Mouse (Mus musculus): ENCODE measurements around the gene Zfp384.

Gene Zfp384

GRCm38 (mm10) chr6:125009129-125009180, at the start of gene Zfp384:
TSS of gene Zfp384 (plus strand) at chr6:125009145.
- no peak for DNase-seq (ENCODE audit: low spot score)

DNA sequence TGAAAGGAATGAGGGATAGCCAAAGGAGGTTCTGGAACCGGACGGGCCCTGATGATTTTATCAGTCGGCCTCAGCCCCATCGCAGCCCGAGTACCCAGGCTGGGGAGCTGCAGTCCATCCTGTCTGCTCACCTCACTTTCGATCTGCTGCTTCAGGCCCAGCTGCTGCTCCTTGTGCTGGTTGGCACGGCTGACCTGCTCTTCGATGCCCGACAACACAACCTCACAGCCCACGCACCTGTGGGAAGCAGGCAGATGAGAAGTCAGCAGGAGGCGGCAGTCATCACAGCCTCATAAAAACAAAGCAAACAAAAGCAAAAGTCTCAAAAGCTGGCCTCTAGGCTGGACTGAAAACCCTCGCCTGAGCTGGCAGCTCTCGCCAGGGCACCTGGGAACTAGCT, 49.0 kb upstream of the Zfp384 start:
- no peak for DNase-seq (ENCODE audit: low spot score)

- DNase-seq (ENCODE audit: low spot score), result no peak
Measured at GRCm38 (mm10) chr6:124961021-124961420, 47.9 kb upstream of the Zfp384 start.

- DNase-seq (ENCODE audit: low spot score), result peak; percentile 8
Measured at GRCm38 (mm10) chr6:124964638-124965037, 44.3 kb upstream of the Zfp384 start.

- peak; percentile 89 for DNase-seq (ENCODE audit: low spot score)
Measured at GRCm38 (mm10) chr6:124965088-124965719, 43.7 kb upstream of the Zfp384 start, which contains the start of gene Cops7a. TSS of gene Cops7a (minus strand) at chr6:124965538.

GRCm38 (mm10) chr6:124965747-124966146, 43.2 kb upstream of the Zfp384 start:
- DNase-seq (ENCODE audit: low spot score), result peak; percentile 30

- peak; percentile 30 for DNase-seq (ENCODE audit: low spot score)
Measured at GRCm38 (mm10) chr6:124966466-124967118, 42.4 kb upstream of the Zfp384 start.

DNA sequence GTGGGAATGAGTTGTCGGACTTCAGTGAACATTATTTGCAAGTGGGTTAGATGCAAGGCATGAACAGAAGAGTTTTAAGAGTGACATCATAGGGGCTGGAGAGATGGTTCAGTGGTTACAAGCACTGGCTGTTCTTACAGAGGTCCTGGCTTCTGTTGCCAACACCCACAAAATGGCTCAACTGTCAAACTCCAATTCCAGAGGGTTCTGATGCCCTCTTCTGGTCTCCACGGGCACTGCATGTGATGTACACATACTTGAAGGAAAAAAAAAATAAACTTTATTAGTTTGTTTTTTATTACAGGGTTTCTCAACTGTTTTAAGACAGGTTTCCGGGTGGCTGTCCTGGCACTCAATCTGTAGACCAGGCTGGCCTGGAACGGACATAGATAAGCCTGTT, 41.2 kb upstream of the Zfp384 start:
- DNase-seq (ENCODE audit: low spot score), result peak; percentile 44

DNA sequence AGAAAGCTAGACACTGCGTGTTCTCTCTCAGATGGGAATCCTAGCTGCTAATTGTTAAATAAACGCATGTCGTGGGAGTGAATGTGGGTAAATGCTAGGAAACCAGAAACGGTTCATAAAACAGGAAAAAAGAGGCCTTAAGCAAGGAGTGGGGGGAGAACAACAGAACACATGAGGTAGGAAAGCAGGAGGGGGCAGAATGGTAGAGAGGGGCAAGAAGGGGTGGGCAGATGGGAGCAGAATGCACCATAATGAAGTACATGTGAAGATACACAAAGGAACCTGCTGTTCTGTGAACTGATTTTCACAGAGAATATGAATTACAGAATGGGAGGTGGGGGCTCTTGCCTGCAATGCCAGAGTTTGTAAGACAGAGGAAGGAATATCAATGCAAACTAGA, 16.7 kb upstream of the Zfp384 start:
- DNase-seq (ENCODE audit: low spot score), result no peak

- no peak for DNase-seq (ENCODE audit: low spot score)
Measured at GRCm38 (mm10) chr6:124993365-124993764, 15.6 kb upstream of the Zfp384 start.

DNA sequence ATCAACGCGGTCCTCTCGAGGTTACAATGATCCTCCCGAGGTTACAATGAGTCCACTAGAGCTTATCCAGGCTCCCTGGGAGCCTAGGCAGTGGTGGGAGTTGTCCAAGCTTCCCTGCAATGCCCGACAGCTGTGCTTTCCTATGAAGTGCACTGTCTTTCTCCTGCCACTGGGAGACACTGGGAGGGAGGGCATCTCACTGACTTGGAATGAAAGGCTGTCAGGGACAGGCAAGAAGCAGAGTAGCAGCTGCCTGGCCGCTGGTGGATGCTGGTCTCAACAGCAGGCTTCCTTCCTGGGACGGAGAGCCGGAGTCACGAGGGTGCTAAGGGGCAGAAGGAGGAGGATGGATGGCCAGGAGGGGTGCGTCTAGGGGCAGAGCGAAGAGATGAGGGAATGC, 15.1 kb upstream of the Zfp384 start:
- no peak for DNase-seq (ENCODE audit: low spot score)

GRCm38 (mm10) chr6:124995246-124995645, 13.7 kb upstream of the Zfp384 start:
- no peak for DNase-seq (ENCODE audit: low spot score)

- DNase-seq (ENCODE audit: low spot score), result no peak
Measured at GRCm38 (mm10) chr6:124995831-124996403, 13.0 kb upstream of the Zfp384 start.

DNA sequence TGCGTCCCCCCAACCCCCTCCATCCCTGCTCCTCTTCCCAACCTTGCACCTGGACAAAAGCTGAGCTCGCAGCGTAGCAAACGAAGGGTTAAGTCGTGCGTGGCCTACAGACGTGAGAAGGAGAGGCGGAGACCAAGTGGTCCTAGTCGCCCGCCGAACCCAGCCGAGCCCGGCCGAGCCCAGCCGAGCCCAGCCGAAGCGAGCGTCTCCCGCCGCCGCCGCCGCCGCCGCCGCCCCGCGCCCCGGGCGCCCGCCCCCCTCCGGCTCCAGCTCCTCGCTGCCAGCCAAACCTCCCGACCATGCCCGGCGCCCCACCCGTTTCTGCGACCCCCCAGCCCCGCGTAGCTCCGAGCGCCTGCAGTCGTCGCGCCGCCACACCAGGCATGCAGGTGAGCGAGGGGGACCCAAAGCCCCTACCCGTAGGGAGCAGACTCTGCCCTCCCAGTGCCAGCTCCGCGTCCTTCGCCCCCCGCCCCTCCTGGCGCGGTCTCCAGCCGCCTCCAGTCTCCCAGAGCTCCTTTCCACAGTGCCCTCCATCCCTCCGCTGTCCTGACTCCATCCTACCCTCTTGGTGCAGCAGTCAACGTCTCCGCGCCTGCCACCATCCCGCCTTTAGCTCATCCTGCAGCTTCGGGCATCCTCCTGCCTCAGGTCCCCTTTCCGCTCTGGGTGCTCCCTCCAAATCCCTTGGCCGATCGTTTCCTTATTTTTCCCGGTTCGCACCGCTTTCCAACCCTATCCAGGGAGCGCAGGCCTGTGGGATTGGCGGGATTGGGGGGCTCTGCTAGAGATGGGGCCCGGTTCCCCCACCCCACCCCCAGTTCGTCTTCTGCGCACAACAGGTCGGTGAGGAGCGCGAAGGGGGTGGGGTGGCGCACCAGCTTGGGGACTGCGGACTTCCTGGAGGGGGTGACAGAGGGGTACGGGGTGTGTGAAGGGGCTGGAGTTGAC, 12.1 kb upstream of the Zfp384 start, which contains the start of gene Pianp:
TSS of gene Pianp (plus strand) at position 144 of the 951 bp plus-strand sequence.
- no peak for DNase-seq (ENCODE audit: low spot score)

- DNase-seq (ENCODE audit: low spot score), result no peak
Measured at GRCm38 (mm10) chr6:124998066-124998465, 10.9 kb upstream of the Zfp384 start.

DNA sequence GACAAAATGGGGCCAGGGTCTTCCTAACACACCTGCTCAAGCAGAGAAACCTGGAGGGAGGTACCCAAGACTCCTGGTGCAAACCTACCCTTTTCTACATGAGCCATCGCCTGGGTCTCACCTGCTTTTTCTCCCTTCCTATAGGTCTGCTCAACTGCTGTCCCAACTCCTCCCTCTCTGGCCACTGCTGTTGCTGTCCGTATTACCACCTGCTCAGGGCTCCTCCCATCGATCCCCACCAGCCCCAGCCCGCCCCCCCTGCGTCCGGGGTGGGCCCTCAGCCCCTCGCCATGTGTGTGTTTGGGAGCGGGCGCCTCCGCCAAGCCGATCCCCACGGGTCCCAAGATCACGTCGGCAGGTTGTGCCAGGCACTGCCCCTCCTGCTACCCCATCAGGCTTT, 9.9 kb upstream of the Zfp384 start:
- DNase-seq (ENCODE audit: low spot score), result no peak

GRCm38 (mm10) chr6:124999546-124999945, 9.4 kb upstream of the Zfp384 start:
- no peak for DNase-seq (ENCODE audit: low spot score)

DNA sequence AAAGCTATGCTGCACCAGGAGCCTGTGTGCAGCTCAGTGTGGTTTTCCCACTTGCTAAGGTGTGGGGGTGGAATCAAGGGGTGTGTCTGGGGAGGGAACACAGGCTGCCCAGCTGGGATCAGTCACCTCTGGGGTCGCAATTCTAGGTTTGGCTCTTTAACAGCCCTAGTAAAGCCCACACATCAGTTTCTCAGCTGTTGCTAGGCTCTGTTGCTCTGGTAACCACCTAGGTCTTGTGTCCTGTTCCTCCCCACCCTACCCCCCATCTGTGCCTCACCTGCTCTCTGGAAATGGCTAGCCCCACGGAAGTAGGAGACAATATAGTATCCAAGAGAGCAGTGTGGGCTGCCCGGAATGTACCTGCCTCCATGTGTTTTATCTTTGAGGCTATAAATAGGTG, 5.2 kb upstream of the Zfp384 start:
- DNase-seq (ENCODE audit: low spot score), result no peak

- no peak for DNase-seq (ENCODE audit: low spot score)
Measured at GRCm38 (mm10) chr6:125005086-125005485, 3.9 kb upstream of the Zfp384 start.

DNA sequence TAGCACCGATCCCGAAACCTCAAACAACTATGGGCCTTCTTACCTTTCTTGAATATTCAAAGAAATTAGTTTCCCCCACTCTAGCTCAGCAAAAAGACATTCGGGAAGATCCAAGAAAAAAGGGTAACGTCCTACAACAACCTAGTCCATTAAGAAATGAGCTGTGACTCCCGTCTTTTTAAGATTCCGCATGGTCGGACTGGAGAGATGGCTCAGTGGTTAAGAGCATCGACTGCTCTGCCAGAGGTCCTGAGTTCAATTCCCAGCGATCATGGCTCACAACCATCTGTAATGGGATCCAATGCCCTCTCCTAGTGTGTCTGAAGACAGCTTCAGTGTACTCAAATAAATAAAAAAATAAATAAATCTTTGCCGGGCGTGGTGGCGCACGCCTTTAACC, 885 bp upstream of the Zfp384 start:
- no peak for DNase-seq (ENCODE audit: low spot score)

DNA sequence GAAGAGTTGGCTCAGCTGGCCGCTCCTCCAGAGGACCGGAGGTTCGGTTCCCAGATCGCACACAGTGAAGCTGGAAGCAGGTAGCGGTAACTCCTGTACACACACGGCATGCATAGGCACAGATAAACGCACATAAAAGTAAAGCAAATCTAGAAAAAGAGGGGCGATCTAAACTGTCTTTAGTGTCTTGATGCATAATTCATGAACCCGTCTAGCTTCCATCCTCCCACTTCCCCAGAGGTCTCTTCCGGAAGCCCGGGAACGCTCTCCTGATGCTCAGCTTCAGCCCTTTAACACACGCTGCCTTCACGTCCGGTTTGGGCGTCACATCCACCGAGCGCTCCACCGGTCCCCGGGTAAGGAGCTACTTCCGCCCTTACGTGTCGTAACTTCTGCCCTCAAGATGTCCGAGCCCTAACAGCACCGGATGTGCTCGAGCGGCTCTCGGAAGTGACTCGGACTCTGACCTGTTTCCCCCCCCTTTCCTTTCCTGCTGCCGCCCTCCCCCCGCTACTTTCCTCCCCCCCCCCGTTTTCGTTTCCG, 288 bp upstream of the Zfp384 start:
- peak; percentile 95 for DNase-seq (ENCODE audit: low spot score)

GRCm38 (mm10) chr6:125009181-125010073, 482 bp downstream of the Zfp384 start:
- DNase-seq (ENCODE audit: low spot score), result peak; percentile 36

All from c-Kit-positive CD71-positive TER-119-positive erythroid progenitor cells, embryonic 14.5 days (primary cell).